Mouse (Mus musculus) heart, embryonic 16.5 days (tissue): ENCODE results near the gene Crybg2. TPM values are rescaled to one million over a fixed set of nuclear protein-coding genes. Genes with fewer than 3 reads are reported as not detected.

Source experiments
- ATAC-seq: fragments of 200-750 bp; cut with Nextera tagmentation; replicated peaks from 2 replicates; pipeline ENCODE4 v1.8.0; 2017; ENCODE audit warnings: moderate number of reproducible peaks; ENCODE audit not compliant: insufficient read depth, low FRiP score; ENCODE audit errors: extremely low read depth
- H3K27ac ChIP-seq: fragments of 300-500 bp; sonication (generic); 2 replicates; pipeline ENCODE4 v1.5.1; 2014; ENCODE audit warnings: mild to moderate bottlenecking, low read length, control low read depth, moderate library complexity
- H3K27me3 ChIP-seq: fragments of 300-500 bp; sonication (generic); 2 replicates; pipeline ENCODE4 v1.6.1; 2014; ENCODE audit warnings: low read length, mixed read lengths; ENCODE audit not compliant: control insufficient read depth, insufficient read depth
- H3K36me3 ChIP-seq: fragments of 300-500 bp; sonication (generic); 2 replicates; pipeline ENCODE4 v1.6.1; 2014; ENCODE audit not compliant: control insufficient read depth, insufficient read depth
- H3K4me1 ChIP-seq: fragments of 300-500 bp; sonication (generic); 2 replicates; pipeline ENCODE4 v1.6.1; 2014; ENCODE audit warnings: low read length, mixed read lengths; ENCODE audit not compliant: control insufficient read depth, insufficient read depth
- H3K4me2 ChIP-seq: fragments of 300-500 bp; sonication (generic); 2 replicates; pipeline ENCODE4 v1.6.1; 2014; ENCODE audit warnings: low read depth, mild to moderate bottlenecking, control low read depth, low read length
- H3K4me3 ChIP-seq: fragments of 300-500 bp; sonication (generic); 2 replicates; pipeline ENCODE4 v1.5.1; 2014; ENCODE audit warnings: mild to moderate bottlenecking, control low read depth, low read length
- H3K9ac ChIP-seq: fragments of 300-500 bp; sonication (generic); 2 replicates; pipeline ENCODE4 v1.6.1; 2014; ENCODE audit warnings: low read length, control low read depth
- H3K9me3 ChIP-seq: fragments of 300-500 bp; sonication (generic); replicated peaks from 2 replicates; pipeline ENCODE4 v1.6.1; 2016; ENCODE audit warnings: low read length; ENCODE audit not compliant: control insufficient read depth
- WGBS: fragments of 180-500 bp; shearing (Covaris S2); extraction: QIAGEN DNeasy Blood & Tissue Kit; methylation state at CpG from one replicate; pipeline ENCODE4 v1.1.7; 2014; 5-methylcytosine and 5-hydroxymethylcytosine counted together
- polyA plus RNA-seq: library from polyadenylated mRNA; unstranded; fragments of >200 nt; fragmentation: Nextera tagmentation; extraction: Ambion mirVana; gene quantifications from 2 replicates; pipeline ENCODE4 v1.2.1, GENCODE M21; 2015

Crybg2 gene
- polyA plus RNA-seq, 1 experiment from 2014 or later, result 0.91 TPM

DNA sequence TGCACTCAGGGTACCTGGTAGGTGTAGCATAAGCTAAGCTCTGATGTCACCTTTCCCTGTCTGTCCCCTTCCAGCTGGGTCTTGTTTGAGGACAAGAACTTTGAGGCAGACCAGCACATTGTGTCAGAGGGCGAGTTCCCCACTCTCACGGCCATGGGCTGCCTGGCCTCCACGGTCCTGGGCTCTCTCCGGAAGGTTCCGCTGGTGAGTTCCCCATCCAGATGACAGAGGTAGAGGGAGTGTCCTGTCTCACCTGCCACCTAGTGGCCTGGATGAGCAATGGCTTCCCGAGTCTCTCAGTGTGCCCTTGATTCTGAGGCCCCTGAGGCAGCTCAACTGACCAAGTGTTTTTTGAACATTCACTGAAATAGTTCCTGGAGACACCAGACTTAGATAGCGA is 26.8 kb downstream of the Crybg2 start:
- Histone ChIP-seq H3K27ac (no peak overlapping the region), H3K27me3 (0 out of 2 replicates have a peak, but pooled peaks cover 2% of the 10 kb centered on the region), H3K4me3 (no peak overlapping the region), H3K36me3 (no peaks in the 10 kb centered on the region), H3K4me1 (0 out of 2 replicates have a peak, but pooled peaks cover 2% of the 10 kb centered on the region), H3K9ac (no peak overlapping the region), H3K4me2 (0 out of 2 replicates have a peak overlapping the region, but pooled peaks have one; percentile 28), H3K9me3 (peaks cover 3% of the 10 kb centered on the region; the same call in 1 of the 2 replicates)
- WGBS, result 20% methylated on average over 7 of the region's 7 CpGs
- 0 out of 2 replicates have a peak, but pooled peaks have one; percentile 52 for ATAC-seq

DNA sequence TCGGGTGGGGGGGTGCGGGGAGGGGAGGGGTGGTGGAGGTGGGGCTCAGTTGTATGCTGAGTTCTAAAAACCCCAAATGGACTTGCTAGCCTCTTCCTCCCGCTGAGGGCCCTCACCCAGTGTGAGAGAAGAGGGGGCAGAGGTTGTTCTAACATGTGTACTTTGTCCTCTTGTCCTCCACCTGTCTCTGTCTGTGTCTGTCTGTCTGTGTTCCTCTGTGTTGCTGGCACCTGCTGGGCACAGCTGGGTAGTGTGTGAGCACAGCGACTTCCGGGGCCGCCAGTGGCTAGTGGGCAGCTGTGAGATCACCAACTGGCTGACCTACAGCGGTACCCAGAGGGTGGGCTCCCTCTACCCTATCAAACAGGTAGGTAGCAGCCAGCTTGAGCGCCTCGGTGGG is 28.4 kb downstream of the Crybg2 start:
- no peak overlapping the region for H3K4me2 ChIP-seq
- H3K27ac ChIP-seq, result no peak overlapping the region
- H3K9ac ChIP-seq, result no peak overlapping the region
- H3K36me3 ChIP-seq, result no peaks in the 10 kb centered on the region
- ATAC-seq, result no peak
- H3K9me3 ChIP-seq, result peaks cover 3% of the 10 kb centered on the region; the same call in 1 of the 2 replicates
- WGBS, result 68% methylated on average over 9 of the region's 9 CpGs
- 0 out of 2 replicates have a peak, but pooled peaks cover 2% of the 10 kb centered on the region for H3K4me1 ChIP-seq
- no peak overlapping the region for H3K4me3 ChIP-seq
- no peaks in the 10 kb centered on the region for H3K27me3 ChIP-seq

DNA sequence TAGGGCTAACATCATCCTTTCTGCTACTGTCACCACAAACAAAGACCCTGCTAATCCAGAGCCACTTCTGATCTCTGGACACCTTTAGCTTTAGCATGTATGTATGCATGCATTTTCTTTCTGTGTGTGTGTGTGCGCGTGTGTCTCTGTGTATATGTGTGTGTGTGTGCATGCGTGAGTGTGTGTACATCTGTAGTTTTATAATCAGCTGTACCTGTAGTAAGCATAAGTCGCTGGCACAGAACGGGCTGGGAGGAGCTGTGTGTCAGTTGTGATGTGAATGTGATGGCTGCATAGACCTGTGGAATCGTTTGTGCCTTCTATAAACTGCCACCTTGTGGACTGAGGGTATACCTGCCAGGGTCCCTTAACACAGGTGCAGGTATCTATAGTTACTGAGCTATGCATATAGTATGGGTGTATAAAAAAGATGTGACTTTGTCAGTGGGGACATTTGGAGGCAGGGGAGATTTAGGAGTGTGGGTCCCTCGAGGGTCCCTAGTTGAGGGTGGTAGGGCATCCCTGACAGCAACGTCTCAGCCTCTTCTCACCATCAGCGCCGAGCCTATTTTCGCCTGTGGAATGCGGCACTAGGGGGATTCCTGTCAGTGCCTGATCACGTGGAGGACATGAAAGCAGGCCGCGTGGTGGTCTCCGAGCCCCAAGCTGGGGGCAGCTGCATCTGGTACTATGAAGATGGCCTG is 30.1 kb downstream of the Crybg2 start:
- Histone ChIP-seq H3K27me3 (no peaks in the 10 kb centered on the region), H3K9ac (no peak overlapping the region), H3K4me1 (0 out of 2 replicates have a peak, but pooled peaks cover 2% of the 10 kb centered on the region), H3K36me3 (no peaks in the 10 kb centered on the region), H3K9me3 (no peaks in the 10 kb centered on the region), H3K4me3 (no peak overlapping the region), H3K4me2 (no peak overlapping the region), H3K27ac (no peak overlapping the region)
- 53% methylated on average over 16 of the region's 16 CpGs for WGBS
- ATAC-seq, result no peak

DNA sequence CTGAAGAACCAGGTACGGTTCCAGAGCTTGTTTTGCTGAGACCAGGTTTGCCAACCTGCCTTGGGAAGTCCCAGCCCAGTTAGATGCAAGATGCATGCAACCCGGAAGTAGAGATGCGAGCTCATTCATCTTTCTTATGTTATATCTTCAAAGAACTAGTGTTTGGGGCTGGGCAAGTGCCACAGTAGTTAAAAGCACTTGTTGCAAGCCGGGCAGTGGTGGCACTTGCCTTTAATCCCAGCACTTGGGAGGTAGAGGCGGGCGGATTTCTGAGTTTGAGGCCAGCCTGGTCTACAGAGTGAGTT is 30.6 kb downstream of the Crybg2 start:
- ATAC-seq, result no peak
- H3K27me3 ChIP-seq, result no peaks in the 10 kb centered on the region
- H3K4me2 ChIP-seq, result no peak overlapping the region
- H3K9me3 ChIP-seq, result no peaks in the 10 kb centered on the region
- H3K36me3 ChIP-seq, result no peaks in the 10 kb centered on the region
- H3K4me3 ChIP-seq, result no peak overlapping the region
- WGBS, result 78% methylated on average over 6 of the region's 6 CpGs
- no peak overlapping the region for H3K27ac ChIP-seq
- 0 out of 2 replicates have a peak, but pooled peaks cover 2% of the 10 kb centered on the region for H3K4me1 ChIP-seq
- H3K9ac ChIP-seq, result no peak overlapping the region

DNA sequence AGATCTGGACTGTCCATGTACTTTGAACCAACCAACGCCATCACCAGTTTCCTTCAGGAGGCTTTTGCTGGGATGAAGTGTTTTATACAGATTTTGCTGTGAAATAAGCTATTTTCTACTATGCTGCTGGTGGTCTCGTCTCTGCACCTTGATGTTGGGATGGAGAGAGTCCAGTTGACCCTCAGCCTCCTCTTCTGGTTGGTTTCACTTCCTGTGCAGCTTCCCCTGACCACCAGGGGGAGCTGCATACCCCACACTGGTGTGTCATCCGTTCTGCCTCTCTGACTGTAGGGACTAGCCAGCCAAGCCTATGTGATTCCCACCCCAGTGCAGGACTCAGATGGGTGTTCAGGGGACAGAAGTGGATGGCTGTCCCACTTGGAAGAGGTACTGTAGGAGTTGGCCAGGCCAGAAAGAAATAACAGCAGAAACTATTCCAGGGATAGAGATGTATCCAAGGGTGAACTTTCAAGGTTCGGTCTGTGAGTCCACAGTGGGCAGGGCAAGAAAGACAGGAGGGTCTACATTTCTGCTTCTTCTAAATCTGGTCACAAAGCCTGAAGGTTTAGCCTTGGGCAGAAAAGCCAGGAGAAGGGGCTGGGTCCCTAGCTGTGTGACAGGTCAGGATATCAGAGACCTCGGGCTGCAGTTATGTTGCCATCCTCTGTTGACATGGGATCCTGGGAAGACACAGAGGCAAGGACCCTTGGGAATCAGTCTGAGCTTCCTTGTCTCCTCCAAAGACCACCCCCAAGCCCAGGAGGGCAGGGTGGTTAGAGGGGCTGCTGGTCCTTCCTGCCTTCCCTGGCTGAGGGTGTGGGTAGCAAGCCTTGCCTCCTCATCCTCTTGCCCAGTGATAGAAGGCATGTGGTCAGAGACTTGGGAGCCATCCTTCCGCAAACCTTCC is 32.0 kb downstream of the Crybg2 start:
- Histone ChIP-seq H3K4me2 (no peak overlapping the region), H3K27ac (no peak overlapping the region), H3K36me3 (no peaks in the 10 kb centered on the region), H3K4me1 (no peaks in the 10 kb centered on the region), H3K9me3 (no peaks in the 10 kb centered on the region), H3K27me3 (no peaks in the 10 kb centered on the region), H3K9ac (no peak overlapping the region), H3K4me3 (no peak overlapping the region)
- no peak for ATAC-seq
- WGBS, result 70% methylated on average over 6 of the region's 6 CpGs

DNA sequence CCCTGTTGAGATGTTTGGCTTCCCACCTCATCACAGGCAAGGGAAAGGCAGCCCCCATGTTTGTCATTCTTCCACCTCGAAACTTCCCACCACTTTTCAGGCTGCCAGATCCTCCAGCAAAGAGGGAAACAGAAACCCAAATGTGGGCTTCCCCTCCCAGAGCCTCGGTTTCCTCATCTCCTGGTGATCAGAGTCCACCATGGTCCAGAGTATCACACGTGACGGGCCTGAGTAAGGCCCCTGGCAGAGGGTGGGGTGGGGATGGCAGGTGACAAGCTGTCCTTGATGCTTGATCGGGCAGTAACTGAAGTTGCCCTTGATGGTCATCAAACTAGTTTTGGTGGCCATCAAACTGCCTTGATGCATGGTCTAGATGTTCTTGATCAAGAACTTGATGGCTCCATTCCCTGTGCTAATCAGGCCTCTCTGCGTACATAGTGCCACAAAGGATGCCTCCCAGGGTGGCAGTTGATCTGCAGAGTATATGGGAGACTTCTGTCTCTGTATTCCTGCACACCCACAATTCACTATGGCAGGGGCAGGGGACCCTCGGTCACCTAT is 33.5 kb downstream of the Crybg2 start:
- H3K4me2 ChIP-seq, result no peak overlapping the region
- no peak overlapping the region for H3K4me3 ChIP-seq
- no peak for ATAC-seq
- WGBS, result 78% methylated on average over 7 of the region's 7 CpGs
- no peaks in the 10 kb centered on the region for H3K36me3 ChIP-seq
- no peak overlapping the region for H3K27ac ChIP-seq
- no peaks in the 10 kb centered on the region for H3K4me1 ChIP-seq
- H3K9me3 ChIP-seq, result no peaks in the 10 kb centered on the region
- H3K27me3 ChIP-seq, result no peaks in the 10 kb centered on the region
- H3K9ac ChIP-seq, result no peak overlapping the region

DNA sequence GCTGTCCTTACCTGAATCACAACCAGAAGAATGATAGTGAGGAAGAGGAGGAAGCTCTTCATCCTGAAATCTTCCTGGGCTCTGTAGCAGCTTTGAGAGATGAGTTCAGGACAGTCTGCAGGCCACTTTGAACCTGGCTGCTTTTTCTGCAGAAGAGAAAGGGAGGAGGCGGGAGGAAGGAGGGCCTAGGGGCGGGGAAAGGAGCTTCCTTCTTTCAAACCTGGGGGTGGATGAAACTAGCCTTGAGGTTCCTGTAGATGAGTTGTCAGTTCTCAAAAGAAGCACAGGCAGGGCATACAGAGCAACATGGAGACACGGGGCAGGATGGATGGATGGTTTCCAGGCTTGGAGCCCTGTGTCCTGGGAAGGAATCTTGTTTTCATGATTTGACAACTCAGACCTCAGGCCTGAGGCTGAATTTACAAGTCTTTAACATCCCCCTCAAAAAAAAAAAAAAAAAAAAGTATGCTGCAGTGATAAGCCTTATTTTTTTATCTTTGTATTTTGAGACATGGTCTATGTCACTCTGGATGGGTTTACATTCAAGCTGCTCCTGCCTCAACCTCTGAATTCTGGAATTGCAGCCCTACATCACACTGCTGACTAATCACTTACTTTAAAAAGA is 34.4 kb downstream of the Crybg2 start, which contains the start of gene Cd52:
Cd52 (minus strand) TSS at position 160 of the 625 bp plus-strand sequence.
- H3K4me2 ChIP-seq, result no peak within 1 kb of the TSS
- no peak within 1 kb of the TSS for H3K4me3 ChIP-seq
- H3K9ac ChIP-seq, result no peak within 1 kb of the TSS
- no peaks in the 10 kb centered on the region for H3K27me3 ChIP-seq
- H3K4me1 ChIP-seq, result no peaks in the 10 kb centered on the region
- WGBS, result 53% methylated on average over 3 of the region's 3 CpGs
- no peaks in the 10 kb centered on the region for H3K9me3 ChIP-seq
- no peak for ATAC-seq
- H3K36me3 ChIP-seq, result no peaks in the 10 kb centered on the region
- H3K27ac ChIP-seq, result no peak within 1 kb of the TSS

DNA sequence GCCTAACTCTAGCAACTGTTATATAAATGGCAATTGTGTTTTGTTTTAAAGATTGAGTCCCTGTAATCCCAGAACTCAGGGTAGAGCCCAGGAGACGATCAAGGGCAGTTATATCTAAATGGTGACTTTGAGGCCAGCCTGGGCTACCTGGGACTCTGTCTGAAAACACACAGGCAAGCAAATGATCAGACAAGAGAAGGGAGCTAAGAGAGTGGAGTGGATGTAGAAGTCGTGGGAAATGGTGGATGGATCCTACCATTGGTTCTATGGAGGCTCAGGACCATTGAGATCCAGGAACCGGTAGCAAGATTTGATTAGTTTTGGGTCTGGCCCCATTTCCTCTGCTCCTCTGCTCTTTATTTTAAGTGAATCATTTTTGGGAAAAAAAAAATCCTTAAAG is 35.5 kb downstream of the Crybg2 start:
- WGBS, result 86% methylated on average over 3 of the region's 3 CpGs
- ATAC-seq, result no peak
- Histone ChIP-seq H3K36me3 (no peaks in the 10 kb centered on the region), H3K9ac (no peak overlapping the region), H3K27me3 (no peaks in the 10 kb centered on the region), H3K27ac (no peak overlapping the region), H3K4me1 (no peaks in the 10 kb centered on the region), H3K9me3 (no peaks in the 10 kb centered on the region), H3K4me3 (no peak overlapping the region), H3K4me2 (no peak overlapping the region)
